Mouse (Mus musculus): ENCODE results near the gene Pola2. TPM values are rescaled to one million over a fixed set of nuclear protein-coding genes. Genes with fewer than 3 reads are reported as not detected.

The Pola2 gene
- polyA plus RNA-seq, 1 experiment from 2014 or later = 35.5 TPM

- Histone ChIP-seq H3K4me2 (replicated peaks) (no peak overlapping the region), H3K27ac (replicated peaks) (no peak overlapping the region)
- 87% methylated on average over 7 of the region's 7 CpGs for WGBS
These were observed 19.0 kb downstream of the Pola2 start for GRCm38 (mm10) chr19:5945027-5945426.

GRCm38 (mm10) chr19:5944145-5944544 is 19.9 kb downstream of the Pola2 start:
- Histone ChIP-seq H3K27ac (replicated peaks) (no peak overlapping the region), H3K9ac (replicated peaks) (no peak overlapping the region), H3K4me2 (replicated peaks) (no peak overlapping the region), H3K4me3 (no peak overlapping the region), H3K36me3 (no peaks in the 10 kb centered on the region), H3K9me3 (no peaks in the 10 kb centered on the region), H3K27me3 (no peaks in the 10 kb centered on the region), H3K4me1 (peaks cover 15% of the 10 kb centered on the region)
- ATAC-seq (replicated peaks) = no peak
- WGBS = 82% methylated on average over 8 of the region's 8 CpGs

More at GRCm38 (mm10) chr19:5945027-5945426, 19.0 kb downstream of the Pola2 start:
- H3K4me3 ChIP-seq = no peak overlapping the region
- H3K36me3 ChIP-seq = peaks cover 2% of the 10 kb centered on the region; the same call in 1 of the 2 replicates
- H3K27me3 ChIP-seq = no peaks in the 10 kb centered on the region
- H3K9ac ChIP-seq (replicated peaks) = no peak overlapping the region
- H3K4me1 ChIP-seq = peaks cover 8% of the 10 kb centered on the region
- no peaks in the 10 kb centered on the region for H3K9me3 ChIP-seq
- ATAC-seq (replicated peaks) = no peak

- H3K36me3 ChIP-seq = no peaks in the 10 kb centered on the region
- WGBS = 92% methylated on average over 15 of the region's 15 CpGs
- H3K9me3 ChIP-seq = no peaks in the 10 kb centered on the region
- no peak for ATAC-seq (replicated peaks)
- peaks cover 15% of the 10 kb centered on the region for H3K4me1 ChIP-seq
- no peak overlapping the region for H3K9ac ChIP-seq (replicated peaks)
- no peak overlapping the region for H3K4me3 ChIP-seq
- H3K4me2 ChIP-seq (replicated peaks) = no peak overlapping the region
- no peaks in the 10 kb centered on the region for H3K27me3 ChIP-seq
- H3K27ac ChIP-seq (replicated peaks) = no peak overlapping the region
These were observed 20.6 kb downstream of the Pola2 start for GRCm38 (mm10) chr19:5943404-5943803.

GRCm38 (mm10) chr19:5942581-5942980 is 21.4 kb downstream of the Pola2 start:
- H3K27ac ChIP-seq (replicated peaks) = no peak overlapping the region
- no peak overlapping the region for H3K4me2 ChIP-seq (replicated peaks)
- no peaks in the 10 kb centered on the region for H3K36me3 ChIP-seq
- WGBS = 93% methylated on average over 7 of the region's 7 CpGs
- no peak for ATAC-seq (replicated peaks)
- H3K9me3 ChIP-seq = no peaks in the 10 kb centered on the region
- H3K9ac ChIP-seq (replicated peaks) = no peak overlapping the region
- H3K27me3 ChIP-seq = no peaks in the 10 kb centered on the region
- peaks cover 21% of the 10 kb centered on the region for H3K4me1 ChIP-seq
- H3K4me3 ChIP-seq = no peak overlapping the region

- H3K36me3 ChIP-seq = no peaks in the 10 kb centered on the region
- H3K9ac ChIP-seq (replicated peaks) = no peak overlapping the region
- no peak for ATAC-seq (replicated peaks)
- no peaks in the 10 kb centered on the region for H3K27me3 ChIP-seq
- 90% methylated on average over 10 of the region's 10 CpGs for WGBS
- H3K4me1 ChIP-seq = peaks cover 25% of the 10 kb centered on the region
- H3K27ac ChIP-seq (replicated peaks) = peak overlapping the region; percentile 68
- no peak overlapping the region for H3K4me3 ChIP-seq
- H3K9me3 ChIP-seq = no peaks in the 10 kb centered on the region
- H3K4me2 ChIP-seq (replicated peaks) = no peak overlapping the region
These were observed 23.3 kb downstream of the Pola2 start for GRCm38 (mm10) chr19:5940656-5941055.

- no peak overlapping the region for H3K4me2 ChIP-seq (replicated peaks)
- H3K4me1 ChIP-seq = peaks cover 25% of the 10 kb centered on the region
- H3K27ac ChIP-seq (replicated peaks) = peak overlapping the region; percentile 68
- H3K27me3 ChIP-seq = no peaks in the 10 kb centered on the region
- ATAC-seq (replicated peaks) = 0 out of 2 replicates have a peak, but pooled peaks have one; percentile 35
- H3K9ac ChIP-seq (replicated peaks) = no peak overlapping the region
- H3K36me3 ChIP-seq = no peaks in the 10 kb centered on the region
- no peaks in the 10 kb centered on the region for H3K9me3 ChIP-seq
- no peak overlapping the region for H3K4me3 ChIP-seq
- 51% methylated on average over 4 of the region's 4 CpGs for WGBS
These were observed 23.8 kb downstream of the Pola2 start for GRCm38 (mm10) chr19:5940173-5940572.

GRCm38 (mm10) chr19:5939715-5940114 is 24.3 kb downstream of the Pola2 start:
- 0 out of 2 replicates have a peak, but pooled peaks have one; percentile 4 for ATAC-seq (replicated peaks)
- Histone ChIP-seq H3K4me2 (replicated peaks) (no peak overlapping the region), H3K4me1 (peaks cover 25% of the 10 kb centered on the region), H3K9ac (replicated peaks) (no peak overlapping the region), H3K9me3 (no peaks in the 10 kb centered on the region), H3K27ac (replicated peaks) (peak overlapping the region; percentile 68), H3K27me3 (no peaks in the 10 kb centered on the region), H3K36me3 (no peaks in the 10 kb centered on the region), H3K4me3 (no peak overlapping the region)
- 60% methylated on average over 5 of the region's 5 CpGs for WGBS

GRCm38 (mm10) chr19:5938516-5938915 is 25.5 kb downstream of the Pola2 start:
- ATAC-seq (replicated peaks) = no peak
- no peak overlapping the region for H3K27ac ChIP-seq (replicated peaks)
- H3K4me3 ChIP-seq = no peak overlapping the region
- 91% methylated on average over 6 of the region's 6 CpGs for WGBS
- no peaks in the 10 kb centered on the region for H3K27me3 ChIP-seq
- H3K9me3 ChIP-seq = no peaks in the 10 kb centered on the region
- H3K4me2 ChIP-seq (replicated peaks) = no peak overlapping the region
- H3K4me1 ChIP-seq = peaks cover 25% of the 10 kb centered on the region
- no peaks in the 10 kb centered on the region for H3K36me3 ChIP-seq
- no peak overlapping the region for H3K9ac ChIP-seq (replicated peaks)

GRCm38 (mm10) chr19:5937836-5938406 is 26.1 kb downstream of the Pola2 start:
- no peaks in the 10 kb centered on the region for H3K36me3 ChIP-seq
- no peak overlapping the region for H3K4me3 ChIP-seq

GRCm38 (mm10) chr19:5937095-5937835 is 26.7 kb downstream of the Pola2 start:
- H3K4me3 ChIP-seq = no peak overlapping the region
- H3K36me3 ChIP-seq = no peaks in the 10 kb centered on the region
- no peak for ATAC-seq (replicated peaks)
- H3K4me1 ChIP-seq = peaks cover 25% of the 10 kb centered on the region
- peak overlapping the region; percentile 4; the same call in 1 of the 2 replicates for H3K4me2 ChIP-seq (replicated peaks)
- no peak overlapping the region for H3K27ac ChIP-seq (replicated peaks)
- no peak overlapping the region for H3K9ac ChIP-seq (replicated peaks)
- 56% methylated on average over 20 of the region's 21 CpGs for WGBS
- no peaks in the 10 kb centered on the region for H3K27me3 ChIP-seq
- H3K9me3 ChIP-seq = no peaks in the 10 kb centered on the region

More at GRCm38 (mm10) chr19:5937836-5938406, 26.1 kb downstream of the Pola2 start:
- Histone ChIP-seq H3K4me2 (replicated peaks) (peak overlapping the region; percentile 4; the same call in 1 of the 2 replicates), H3K27ac (replicated peaks) (no peak overlapping the region), H3K4me1 (peaks cover 25% of the 10 kb centered on the region), H3K27me3 (no peaks in the 10 kb centered on the region), H3K9me3 (no peaks in the 10 kb centered on the region), H3K9ac (replicated peaks) (no peak overlapping the region)
- ATAC-seq (replicated peaks) = no peak
- 33% methylated on average over 14 of the region's 14 CpGs for WGBS

GRCm38 (mm10) chr19:5935691-5936090 is 28.3 kb downstream of the Pola2 start:
- Histone ChIP-seq H3K4me2 (replicated peaks) (no peak overlapping the region), H3K4me3 (no peak overlapping the region), H3K36me3 (no peaks in the 10 kb centered on the region), H3K9me3 (no peaks in the 10 kb centered on the region), H3K4me1 (peaks cover 24% of the 10 kb centered on the region), H3K9ac (replicated peaks) (no peak overlapping the region), H3K27ac (replicated peaks) (no peak overlapping the region), H3K27me3 (no peaks in the 10 kb centered on the region)
- 82% methylated on average over 5 of the region's 5 CpGs for WGBS
- no peak for ATAC-seq (replicated peaks)

GRCm38 (mm10) chr19:5935266-5935665 is 28.7 kb downstream of the Pola2 start:
- no peaks in the 10 kb centered on the region for H3K36me3 ChIP-seq
- peaks cover 20% of the 10 kb centered on the region for H3K4me1 ChIP-seq
- WGBS = 80% methylated on average over 3 of the region's 3 CpGs
- ATAC-seq (replicated peaks) = no peak
- H3K27me3 ChIP-seq = no peaks in the 10 kb centered on the region
- H3K9ac ChIP-seq (replicated peaks) = no peak overlapping the region
- no peak overlapping the region for H3K27ac ChIP-seq (replicated peaks)
- H3K9me3 ChIP-seq = no peaks in the 10 kb centered on the region
- no peak overlapping the region for H3K4me3 ChIP-seq
- H3K4me2 ChIP-seq (replicated peaks) = no peak overlapping the region

Measured in forebrain, embryonic 15.5 days (tissue).